Mouse (Mus musculus) natural killer cell, adult 2 months (primary cell): Measurements from ENCODE around the gene Rabep1.

Experiments used
- DNase-seq, 2 experiments: peaks; one replicate each; pipeline ENCODE4 v3.0.0; 2022; ENCODE audit warnings: low spot score in 2 of 2

Rabep1 gene

GRCm38 (mm10) chr11:70973947-70974346 is 129.4 kb downstream of the Rabep1 start:
- peak in 1 of 2 experiments; percentile 9 for DNase-seq

- no peak for DNase-seq
Measured at GRCm38 (mm10) chr11:70975193-70975592, 130.6 kb downstream of the Rabep1 start.

GRCm38 (mm10) chr11:70977293-70977692 is 132.7 kb downstream of the Rabep1 start:
- no peak for DNase-seq

- DNase-seq: no peak
Measured at GRCm38 (mm10) chr11:70980232-70980631, 135.7 kb downstream of the Rabep1 start.

GRCm38 (mm10) chr11:70980751-70981510 is 136.4 kb downstream of the Rabep1 start:
- no peak for DNase-seq

GRCm38 (mm10) chr11:70982030-70982429 is 137.5 kb downstream of the Rabep1 start:
- DNase-seq: no peak

GRCm38 (mm10) chr11:70982557-70983228 is 138.1 kb downstream of the Rabep1 start, which contains the start of gene C1qbp:
C1qbp (minus strand) TSS chr11:70983026.
- peak; percentile 90 to 92 for DNase-seq
